Mouse (Mus musculus) liver, embryonic 12.5 days (tissue): Measurements from ENCODE around the gene Hsph1. TPM values are rescaled to one million over a fixed set of nuclear protein-coding genes. Genes with fewer than 3 reads are reported as not detected.
A peak's percentile ranks its signal among the peaks of the same experiment; 100 is the strongest.

Source experiments
- ATAC-seq: fragments of 200-750 bp; cut with Nextera tagmentation; 2 replicates; pipeline ENCODE4 v1.8.0; 2017; ENCODE audit warnings: moderate number of reproducible peaks, mild to moderate bottlenecking, moderate library complexity
- H3K27ac ChIP-seq: fragments of 300-500 bp; sonication (generic); 2 replicates; pipeline ENCODE4 v1.5.1; 2016; ENCODE audit warnings: mild to moderate bottlenecking
- H3K27me3 ChIP-seq: fragments of 300-500 bp; sonication (generic); replicated peaks from 2 replicates; pipeline ENCODE4 v1.6.1; 2016; ENCODE audit warnings: mild to moderate bottlenecking, moderate library complexity
- H3K36me3 ChIP-seq: fragments of 300-500 bp; sonication (generic); 2 replicates; pipeline ENCODE4 v1.6.1; 2016; ENCODE audit warnings: mild to moderate bottlenecking, moderate library complexity
- H3K4me1 ChIP-seq: fragments of 300-500 bp; sonication (generic); 2 replicates; pipeline ENCODE4 v1.6.1; 2016
- H3K4me2 ChIP-seq: fragments of 300-500 bp; sonication (generic); 2 replicates; pipeline ENCODE4 v1.6.1; 2016; ENCODE audit warnings: mild to moderate bottlenecking, moderate library complexity
- H3K4me3 ChIP-seq: fragments of 300-500 bp; sonication (generic); 2 replicates; pipeline ENCODE4 v1.5.1; 2016; ENCODE audit warnings: mild to moderate bottlenecking, moderate library complexity
- H3K9ac ChIP-seq: fragments of 300-500 bp; sonication (generic); 2 replicates; pipeline ENCODE4 v1.6.1; 2016; ENCODE audit warnings: mild to moderate bottlenecking, moderate library complexity
- H3K9me3 ChIP-seq: fragments of 300-500 bp; sonication (generic); replicated peaks from 2 replicates; pipeline ENCODE4 v1.6.1; 2016; ENCODE audit warnings: mild to moderate bottlenecking, moderate library complexity
- WGBS: fragments of 180-500 bp; shearing (Covaris S2); methylation state at CpG from one replicate; pipeline ENCODE4 v1.1.7; 2016; ENCODE audit not compliant: insufficient replicate concordance; 5-methylcytosine and 5-hydroxymethylcytosine counted together
- polyA plus RNA-seq: library from polyadenylated mRNA; unstranded; fragments of >200 nt; fragmentation: Nextera tagmentation; extraction: Ambion mirVana; gene quantifications from 2 replicates; pipeline ENCODE4 v1.2.1, GENCODE M21; 2016

The Hsph1 gene
- polyA plus RNA-seq, 1 experiment from 2014 or later, result 76.4 TPM

DNA sequence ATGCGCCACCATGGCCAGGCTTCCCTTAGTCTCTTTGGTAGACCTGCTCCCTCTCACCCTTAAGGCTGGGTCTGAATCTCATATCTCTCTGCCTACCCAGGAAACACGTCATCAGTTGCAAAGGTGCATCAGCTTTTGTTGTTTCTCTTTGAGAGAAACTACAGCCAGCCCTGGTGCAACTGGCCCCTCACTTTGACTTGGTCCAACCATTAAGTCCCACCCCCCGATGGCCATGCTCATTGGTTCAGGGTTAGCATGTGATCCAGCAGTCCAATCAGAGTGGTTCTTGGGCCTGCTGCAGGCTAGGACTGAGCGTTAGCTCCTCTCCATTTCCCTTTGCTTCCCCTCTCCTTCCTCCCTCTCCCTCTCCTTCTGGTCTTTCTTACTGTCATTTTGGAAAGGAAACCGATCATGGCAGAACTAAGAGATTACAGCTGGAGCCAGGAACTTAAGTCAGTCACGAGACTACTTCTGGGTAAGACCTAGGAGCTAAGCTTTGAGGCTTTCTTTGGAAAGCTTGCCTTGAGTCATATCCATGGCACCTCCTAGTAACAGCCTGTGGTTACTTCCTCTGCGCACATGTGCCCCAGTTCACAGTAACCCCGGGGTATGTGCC, 5.2 kb upstream of the Hsph1 start:
- 64% methylated on average over 8 of the region's 8 CpGs for WGBS

DNA sequence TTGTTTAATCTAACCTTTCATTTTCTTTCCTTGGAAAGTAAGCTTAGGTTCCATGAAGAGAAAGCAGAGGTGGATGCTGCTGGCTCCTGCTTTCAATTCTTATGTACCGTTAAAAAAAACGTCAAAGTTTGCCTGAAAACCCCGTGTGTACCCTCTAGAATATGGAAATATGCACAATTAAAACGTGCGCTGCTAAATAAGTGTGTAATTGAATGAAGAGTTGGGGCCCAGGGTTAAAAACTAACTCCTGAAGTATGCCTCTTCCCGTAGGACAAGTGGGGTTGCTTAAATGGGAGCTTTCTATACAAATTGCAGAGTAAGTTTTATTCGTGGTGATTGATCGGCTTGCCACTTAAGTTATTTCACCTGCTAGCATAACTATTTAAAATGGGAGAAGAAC, 1.1 kb upstream of the Hsph1 start:
- peaks cover 42% of the 10 kb centered on the region for H3K4me1 ChIP-seq
- peaks cover 17% of the 10 kb centered on the region for H3K36me3 ChIP-seq
- no peaks in the 10 kb centered on the region for H3K9me3 ChIP-seq
- peak overlapping the region; percentile 88 for H3K4me3 ChIP-seq
- peak overlapping the region; percentile 69 for H3K9ac ChIP-seq
- no peak for ATAC-seq
- peak overlapping the region; percentile 93 for H3K4me2 ChIP-seq
- H3K27me3 ChIP-seq, result no peaks in the 10 kb centered on the region
- 0 out of 2 replicates have a peak overlapping the region, but pooled peaks have one; percentile 30 for H3K27ac ChIP-seq
- 62% methylated on average over 8 of the region's 8 CpGs for WGBS

More for the DNA sequence above, 5.2 kb upstream of the Hsph1 start:
- Histone ChIP-seq H3K9me3 (no peaks in the 10 kb centered on the region), H3K36me3 (no peaks in the 10 kb centered on the region), H3K4me1 (peaks cover 43% of the 10 kb centered on the region), H3K27ac (peak overlapping the region; percentile 43; the same call in 1 of the 2 replicates), H3K27me3 (no peaks in the 10 kb centered on the region), H3K4me3 (peak overlapping the region; percentile 27; the same call in 1 of the 2 replicates), H3K9ac (no peak overlapping the region), H3K4me2 (peak overlapping the region; percentile 37)
- peak; percentile 66 for ATAC-seq

DNA sequence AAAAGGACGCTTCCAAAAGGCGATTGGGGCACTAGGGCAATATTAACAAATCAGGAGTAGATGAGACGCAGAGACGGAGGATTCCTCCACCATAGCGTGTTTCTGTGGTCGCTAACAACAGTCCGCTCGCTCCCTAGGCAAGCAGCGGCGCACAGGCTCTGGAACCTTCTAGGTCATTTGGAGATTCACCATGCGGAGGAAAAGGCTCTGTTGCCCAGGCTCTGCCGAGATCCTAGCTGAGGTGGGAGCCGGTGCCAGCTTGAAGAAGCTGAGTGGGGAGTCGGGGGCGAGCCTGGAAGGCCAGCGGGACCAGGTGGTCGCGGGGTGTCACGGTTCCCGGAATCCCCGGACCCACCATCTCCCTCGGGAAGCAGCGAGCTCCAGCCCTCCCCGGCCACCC, 620 bp downstream of the Hsph1 start:
- Histone ChIP-seq H3K27me3 (no peaks in the 10 kb centered on the region), H3K36me3 (peaks cover 35% of the 10 kb centered on the region), H3K9ac (peak overlapping the region; percentile 86), H3K9me3 (no peaks in the 10 kb centered on the region), H3K4me3 (peak overlapping the region; percentile 88), H3K4me1 (peaks cover 33% of the 10 kb centered on the region), H3K27ac (peak overlapping the region; percentile 90), H3K4me2 (peak overlapping the region; percentile 93)
- under 1% methylated on average over 24 of the region's 24 CpGs for WGBS
- ATAC-seq, result no peak

GRCm38 (mm10) chr5:149634409-149635035, 1.7 kb downstream of the Hsph1 start:
- Histone ChIP-seq H3K9me3 (no peaks in the 10 kb centered on the region), H3K9ac (peak overlapping the region; percentile 86), H3K27ac (peak overlapping the region; percentile 90; the same call in 1 of the 2 replicates), H3K4me1 (peaks cover 33% of the 10 kb centered on the region), H3K36me3 (peaks cover 45% of the 10 kb centered on the region), H3K4me2 (peak overlapping the region; percentile 93), H3K27me3 (no peaks in the 10 kb centered on the region), H3K4me3 (peak overlapping the region; percentile 88)
- ATAC-seq, result no peak
- WGBS, result 55% methylated on average over 11 of the region's 11 CpGs

- ATAC-seq, result no peak
- peaks cover 97% of the 10 kb centered on the region for H3K36me3 ChIP-seq
- 83% methylated on average over 3 of the region's 3 CpGs for WGBS
- H3K9me3 ChIP-seq, result no peaks in the 10 kb centered on the region
- peak overlapping the region; percentile 40; the same call in 1 of the 2 replicates for H3K27ac ChIP-seq
- H3K4me2 ChIP-seq, result no peak overlapping the region
- H3K4me1 ChIP-seq, result peaks cover 29% of the 10 kb centered on the region
- H3K9ac ChIP-seq, result no peak overlapping the region
- H3K27me3 ChIP-seq, result no peaks in the 10 kb centered on the region
- H3K4me3 ChIP-seq, result no peak overlapping the region
Measured at GRCm38 (mm10) chr5:149625547-149625946, 10.6 kb downstream of the Hsph1 start.

- Histone ChIP-seq H3K9me3 (no peaks in the 10 kb centered on the region), H3K36me3 (peaks cover 97% of the 10 kb centered on the region), H3K4me1 (peaks cover 29% of the 10 kb centered on the region), H3K27ac (peak overlapping the region; percentile 85), H3K4me2 (peak overlapping the region; percentile 46), H3K27me3 (no peaks in the 10 kb centered on the region), H3K4me3 (no peak overlapping the region), H3K9ac (peak overlapping the region; percentile 39)
- WGBS, result 29% methylated on average over 8 of the region's 8 CpGs
- peak; percentile 94 for ATAC-seq
Measured at GRCm38 (mm10) chr5:149623815-149624675, 12.1 kb downstream of the Hsph1 start.

GRCm38 (mm10) chr5:149622644-149623043, 13.5 kb downstream of the Hsph1 start:
- H3K27ac ChIP-seq, result no peak overlapping the region
- H3K4me3 ChIP-seq, result no peak overlapping the region
- ATAC-seq, result no peak
- H3K4me1 ChIP-seq, result peaks cover 29% of the 10 kb centered on the region
- no peaks in the 10 kb centered on the region for H3K9me3 ChIP-seq
- no peaks in the 10 kb centered on the region for H3K27me3 ChIP-seq
- H3K9ac ChIP-seq, result no peak overlapping the region
- no peak overlapping the region for H3K4me2 ChIP-seq
- 69% methylated on average over 6 of the region's 6 CpGs for WGBS
- peaks cover 99% of the 10 kb centered on the region for H3K36me3 ChIP-seq

DNA sequence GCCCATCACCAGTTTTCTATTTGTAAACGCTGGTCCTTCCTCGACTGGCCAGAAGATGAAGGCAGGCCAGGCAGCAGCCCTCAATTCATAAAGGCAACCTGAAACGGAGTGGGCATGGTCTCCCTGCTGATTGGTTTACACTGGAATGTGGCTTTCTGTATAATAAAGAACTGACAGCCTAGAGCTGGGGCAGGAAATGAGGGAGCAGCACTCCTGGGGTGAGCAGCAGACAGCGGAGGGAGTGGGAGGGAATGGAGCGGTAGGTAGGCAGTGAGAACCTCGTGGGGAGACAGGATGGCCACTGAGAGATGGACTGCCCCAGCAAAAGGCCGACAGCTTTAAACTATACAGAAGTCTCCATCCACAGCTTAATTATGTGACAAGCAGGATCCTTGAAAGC, 14.0 kb downstream of the Hsph1 start:
- Histone ChIP-seq H3K36me3 (peaks cover 99% of the 10 kb centered on the region), H3K4me1 (peaks cover 29% of the 10 kb centered on the region), H3K9me3 (no peaks in the 10 kb centered on the region), H3K4me2 (no peak overlapping the region), H3K27me3 (no peaks in the 10 kb centered on the region), H3K27ac (no peak overlapping the region), H3K4me3 (no peak overlapping the region), H3K9ac (no peak overlapping the region)
- ATAC-seq, result no peak
- WGBS, result 80% methylated on average over 7 of the region's 7 CpGs

DNA sequence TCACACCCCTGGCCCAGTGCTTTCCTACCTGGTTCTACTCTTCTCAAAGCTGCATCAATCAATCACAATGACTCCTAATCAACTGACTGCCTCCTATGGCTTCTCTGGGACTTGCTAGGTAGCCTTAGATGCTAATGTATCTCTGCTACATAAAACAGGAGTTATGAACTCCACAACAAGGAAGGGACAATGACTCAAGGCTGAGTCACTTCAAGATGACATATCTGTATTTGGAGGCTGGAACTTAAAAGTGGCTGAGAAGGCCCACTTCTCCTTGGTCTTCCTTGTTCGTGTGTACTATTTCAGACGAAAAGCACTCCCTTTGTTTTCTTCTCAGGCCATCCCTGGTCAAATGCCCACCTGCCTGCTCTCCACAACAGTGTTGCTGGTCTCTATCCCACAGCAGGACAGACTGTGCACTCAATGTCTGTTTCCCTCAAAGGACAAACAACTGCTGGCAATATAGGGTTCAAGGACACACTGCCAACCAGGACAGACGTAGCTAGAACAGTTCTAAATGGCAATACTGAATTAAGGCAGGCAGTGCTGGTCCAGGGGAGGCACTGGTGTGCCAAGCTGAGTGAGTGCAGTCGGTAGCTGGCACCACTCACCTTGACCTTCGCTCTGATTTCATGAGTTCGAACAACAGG, 18.3 kb downstream of the Hsph1 start:
- WGBS, result 78% methylated on average over 6 of the region's 6 CpGs
- Histone ChIP-seq H3K4me2 (no peak overlapping the region), H3K27me3 (no peaks in the 10 kb centered on the region), H3K9ac (no peak overlapping the region), H3K36me3 (peaks cover 90% of the 10 kb centered on the region), H3K27ac (no peak overlapping the region), H3K9me3 (no peaks in the 10 kb centered on the region), H3K4me3 (no peak overlapping the region), H3K4me1 (no peaks in the 10 kb centered on the region; the same call in 1 of the 2 replicates)
- ATAC-seq, result no peak

DNA sequence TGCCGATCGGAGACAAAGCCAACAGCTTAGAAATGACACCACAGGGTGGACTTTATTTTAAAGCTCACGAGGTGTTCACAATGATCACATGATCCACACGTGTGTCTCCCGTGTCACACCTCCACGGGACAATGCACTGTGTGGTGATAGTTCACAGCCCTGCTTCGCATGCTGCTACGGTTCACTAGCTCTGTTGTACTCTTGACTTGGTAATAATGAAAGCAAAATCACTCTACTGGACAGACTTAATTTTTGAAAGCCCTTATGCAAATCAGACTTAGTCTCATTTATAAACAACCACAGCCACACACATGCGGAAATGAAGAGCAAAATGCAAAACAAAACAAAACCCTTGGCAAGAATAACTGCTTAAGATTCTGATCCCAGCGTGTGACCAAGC, 19.4 kb downstream of the Hsph1 start:
- Histone ChIP-seq H3K9ac (no peak overlapping the region), H3K4me3 (no peak overlapping the region), H3K27ac (no peak overlapping the region), H3K4me1 (no peaks in the 10 kb centered on the region; the same call in 1 of the 2 replicates), H3K36me3 (peaks cover 79% of the 10 kb centered on the region), H3K27me3 (no peaks in the 10 kb centered on the region), H3K4me2 (no peak overlapping the region), H3K9me3 (no peaks in the 10 kb centered on the region)
- WGBS, result 85% methylated on average over 10 of the region's 10 CpGs
- ATAC-seq, result no peak

DNA sequence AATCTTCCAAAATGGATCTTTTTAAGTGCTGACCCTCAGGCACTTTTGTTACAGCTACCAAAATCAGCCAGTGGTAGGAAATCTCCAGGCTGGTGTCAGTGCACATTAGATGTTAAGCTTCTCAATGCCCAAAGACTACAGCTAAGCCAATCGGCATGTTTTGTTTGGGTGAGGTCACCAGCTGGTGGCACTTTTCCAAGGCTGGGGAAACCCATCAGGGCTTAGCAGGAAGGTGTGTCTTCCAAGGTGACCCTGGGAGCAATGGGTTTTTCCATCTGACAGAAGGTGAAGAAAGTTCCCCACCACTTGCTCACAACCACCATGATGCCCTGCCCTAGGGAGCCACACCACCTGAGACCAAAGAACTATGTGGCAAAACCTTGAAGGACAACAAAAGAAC, 20.0 kb downstream of the Hsph1 start:
- peaks cover 72% of the 10 kb centered on the region for H3K36me3 ChIP-seq
- WGBS, result 71% methylated on average over 1 of the region's 1 CpGs
- no peak overlapping the region for H3K27ac ChIP-seq
- no peak overlapping the region for H3K4me2 ChIP-seq
- no peak overlapping the region for H3K4me3 ChIP-seq
- H3K4me1 ChIP-seq, result no peaks in the 10 kb centered on the region
- H3K27me3 ChIP-seq, result no peaks in the 10 kb centered on the region
- no peaks in the 10 kb centered on the region for H3K9me3 ChIP-seq
- ATAC-seq, result no peak
- H3K9ac ChIP-seq, result no peak overlapping the region
